Comparison of ENCODE assay signal across 1 mouse cellular context in genomic region chr11:110369312-110370019, GRCm38 (mm10).
TF ChIP-seq lines count a peak whose summit lies in the region.

No protein-coding gene starts in this region.

TF ChIP-seq in CH12.LX, 34 proteins besides CTCF, POLR2A, EP300 and RAD21 (continued from another document):
- no peak for TF ChIP-seq NRF1 (IDR thresholded peaks at IDR 0.05; ENCODE audit: low read depth, low read length)
- TF ChIP-seq IRF4 (IDR thresholded peaks at IDR 0.05; ENCODE audit: low read depth, low read length), result no peak
- TF ChIP-seq USF1 (IDR thresholded peaks at IDR 0.05; ENCODE audit: low read depth, low read length), result no peak
- TF ChIP-seq MAX (IDR thresholded peaks at IDR 0.05; ENCODE audit: low read length), result 0 out of 2 replicates have a peak, but pooled peaks have one; percentile 35
- TF ChIP-seq ZMIZ1 (IDR thresholded peaks at IDR 0.05; ENCODE audit: low read depth, low read length), result no peak
- TF ChIP-seq KAT2A (IDR thresholded peaks at IDR 0.05; ENCODE audit: insufficient replicate concordance, low read length), result no peak
- no peak for TF ChIP-seq RCOR1 (conservative IDR thresholded peaks at IDR 0.05; ENCODE audit: low read depth, low read length)
- no peak for TF ChIP-seq GABPA (IDR thresholded peaks at IDR 0.05; ENCODE audit: insufficient replicate concordance, low read depth, low read length)
- no peak for TF ChIP-seq ZKSCAN1 (IDR thresholded peaks at IDR 0.05; ENCODE audit: borderline replicate concordance, low read depth, low read length)
- no peak for TF ChIP-seq ZNF384 (IDR thresholded peaks at IDR 0.05; ENCODE audit: low read depth, low read length)
- no peak for TF ChIP-seq E2F4 (IDR thresholded peaks at IDR 0.05; ENCODE audit: insufficient replicate concordance, low read depth, low read length)
- TF ChIP-seq CHD2 (IDR thresholded peaks at IDR 0.05; ENCODE audit: low read length), result no peak
- no peak for TF ChIP-seq MYC (IDR thresholded peaks at IDR 0.05; ENCODE audit: low read depth, low read length)
- no peak for TF ChIP-seq MEF2A (IDR thresholded peaks at IDR 0.05; ENCODE audit: borderline replicate concordance, low read depth, low read length)
- no peak for TF ChIP-seq UBTF (IDR thresholded peaks at IDR 0.05; ENCODE audit: low read depth, low read length)
- TF ChIP-seq JUN (IDR thresholded peaks at IDR 0.05; ENCODE audit: insufficient read depth, low read depth, low read length), result no peak
- TF ChIP-seq ZC3H11A (IDR thresholded peaks at IDR 0.05; ENCODE audit: low read depth, low read length), result no peak
- 0 out of 2 replicates have a peak, but pooled peaks have one; percentile 15 for TF ChIP-seq USF2 (conservative IDR thresholded peaks at IDR 0.05; ENCODE audit: low read depth, low read length)
- no peak for TF ChIP-seq SMC3 (IDR thresholded peaks at IDR 0.05; ENCODE audit: low read depth, low read length)
- peak; percentile 52 for TF ChIP-seq ELF1 (IDR thresholded peaks at IDR 0.05; ENCODE audit: low read depth, low read length)
- no peak for TF ChIP-seq SIN3A (IDR thresholded peaks at IDR 0.05; ENCODE audit: low read length)
- TF ChIP-seq TCF12 (IDR thresholded peaks at IDR 0.05; ENCODE audit: low read depth, low read length), result no peak; the same call in 1 of the 2 replicates
- TF ChIP-seq NELFE (IDR thresholded peaks at IDR 0.05; ENCODE audit: low read depth, low read length), result 0 out of 2 replicates have a peak, but pooled peaks have one; percentile 8
- TF ChIP-seq HCFC1 (IDR thresholded peaks at IDR 0.05; ENCODE audit: low read depth, low read length), result no peak; the same call in 1 of the 2 replicates
- TF ChIP-seq MAZ (IDR thresholded peaks at IDR 0.05; ENCODE audit: low read depth, low read length), result no peak
- TF ChIP-seq POLR2AphosphoS2 (IDR thresholded peaks at IDR 0.05; ENCODE audit: low read depth, low read length), result no peak
- no peak for TF ChIP-seq CHD1 (IDR thresholded peaks at IDR 0.05; ENCODE audit: low read depth, low read length)
- no peak for TF ChIP-seq JUND (conservative IDR thresholded peaks at IDR 0.05; ENCODE audit: low read depth, low read length)
- TF ChIP-seq BHLHE40 (IDR thresholded peaks at IDR 0.05; ENCODE audit: low read depth, low read length), result no peak
- TF ChIP-seq PAX5 (IDR thresholded peaks at IDR 0.05; ENCODE audit: low read length), result no peak
- no peak for TF ChIP-seq ETS1 (conservative IDR thresholded peaks at IDR 0.05; ENCODE audit: low read depth, low read length)
- no peak for TF ChIP-seq MXI1 (IDR thresholded peaks at IDR 0.05; ENCODE audit: low read depth, low read length)
